Mouse (Mus musculus) central nervous system, embryonic 11.5 days (tissue): ENCODE results near the gene Htra3. TPM values are rescaled to one million over a fixed set of nuclear protein-coding genes. Genes with fewer than 3 reads are reported as not detected.

Experiments
- polyA plus RNA-seq: library from polyadenylated mRNA; depleted of rRNA; stranded (reverse); fragments of >200 nt; gene quantifications from 2 replicates; pipeline ENCODE4 v1.2.3, GENCODE M21; 2012; rRNA removed

The Htra3 gene
- polyA plus RNA-seq = 3.6 and 4.1 TPM in 2 replicates

GRCm38 (mm10) chr5:35679256-35680155 is at the start of gene Htra3:
TSS of gene Htra3 (minus strand) at chr5:35679782.

Other genes with a start within 250 kb of the Htra3 start
- gene Cpz, start 154.1 kb downstream of the Htra3 start, polyA plus RNA-seq = 4.5 and 4.8 TPM in 2 replicates
- gene Trmt44, start 104.7 kb downstream of the Htra3 start, polyA plus RNA-seq = 7.7 and 9.6 TPM in 2 replicates
- 21.6 and 24.3 TPM in 2 replicates for gene Acox3, start 96.7 kb downstream of the Htra3 start, polyA plus RNA-seq
- gene Sh3tc1, start 60.2 kb upstream of the Htra3 start, polyA plus RNA-seq = 2.0 and 2.1 TPM in 2 replicates
- gene Ablim2, start 78.1 kb upstream of the Htra3 start, polyA plus RNA-seq = 0.58 and 0.98 TPM in 2 replicates
- 41.8 and 42.1 TPM in 2 replicates for gene Afap1, start 213.5 kb upstream of the Htra3 start, polyA plus RNA-seq